Mouse (Mus musculus) myocyte (in vitro differentiated cells): ENCODE results near the gene Hist3h2ba. TPM values are rescaled to one million over a fixed set of nuclear protein-coding genes. Genes with fewer than 3 reads are reported as not detected.

Experiments
- H3K27me3 ChIP-seq: one replicate; pipeline ENCODE4 v1.6.1; 2011; ENCODE audit not compliant: control insufficient read depth, insufficient read depth, insufficient read length
- H3K36me3 ChIP-seq: one replicate; pipeline ENCODE4 v1.6.1; 2011; ENCODE audit not compliant: control insufficient read depth, insufficient read depth
- H3K4me2 ChIP-seq: one replicate; pipeline ENCODE4 v1.6.1; 2011; ENCODE audit warnings: low read depth, control low read depth
- H3K4me3 ChIP-seq: one replicate; pipeline ENCODE4 v1.5.1; 2011; ENCODE audit warnings: mild to moderate bottlenecking, control low read depth, moderate library complexity
- H3K79me2 ChIP-seq: one replicate; pipeline ENCODE4 v1.6.1; 2011; ENCODE audit not compliant: control insufficient read depth, insufficient read depth
- H3ac ChIP-seq: one replicate; pipeline ENCODE4 v1.6.1; 2011; ENCODE audit not compliant: control insufficient read depth, insufficient read length
- CEBPB ChIP-seq: IDR thresholded peaks from 2 replicates; pipeline ENCODE4 v1.6.1; 2011; ENCODE audit warnings: mild to moderate bottlenecking, moderate library complexity; ENCODE audit not compliant: poor library complexity, insufficient read depth, severe bottlenecking
- E2F4 ChIP-seq: IDR thresholded peaks from one replicate; pipeline ENCODE4 v1.6.1; 2011; ENCODE audit warnings: mild to moderate bottlenecking, control low read depth, moderate library complexity; ENCODE audit not compliant: insufficient read depth
- MAX ChIP-seq: IDR thresholded peaks from one replicate; pipeline ENCODE4 v1.6.1; 2011; ENCODE audit warnings: low read depth, mild to moderate bottlenecking, control low read depth
- MYOD1 ChIP-seq, 3 experiments: IDR thresholded peaks; one replicate each; pipeline ENCODE4 v1.6.1; 2011; ENCODE audit warnings: control low read depth in 2 of 3, low read depth in 2 of 3, mild to moderate bottlenecking in 2 of 3, moderate library complexity in 1 of 3; ENCODE audit not compliant: insufficient read length in 2 of 3, control insufficient read depth in 1 of 3
- MYOG ChIP-seq, 3 experiments: IDR thresholded peaks; one replicate each; pipeline ENCODE4 v1.6.1; 2011; ENCODE audit warnings: control low read depth in 2 of 3, low read depth in 2 of 3, mild to moderate bottlenecking in 2 of 3; ENCODE audit not compliant: insufficient read length in 2 of 3, control insufficient read depth in 1 of 3, insufficient read depth in 1 of 3
- POLR2A ChIP-seq: IDR thresholded peaks from one replicate; pipeline ENCODE4 v1.6.1; 2011; ENCODE audit warnings: low read depth, mild to moderate bottlenecking, control low read depth, moderate library complexity; ENCODE audit not compliant: insufficient read length
- POLR2AphosphoS2 ChIP-seq: IDR thresholded peaks from one replicate; pipeline ENCODE4 v1.6.1; 2011; ENCODE audit warnings: low read depth, control low read depth; ENCODE audit not compliant: insufficient read length
- REST ChIP-seq: IDR thresholded peaks from one replicate; pipeline ENCODE4 v1.6.1; 2011; ENCODE audit warnings: mild to moderate bottlenecking, control low read depth, moderate library complexity; ENCODE audit not compliant: insufficient read depth, insufficient read length
- SRF ChIP-seq: IDR thresholded peaks from one replicate; pipeline ENCODE4 v1.6.1; 2011; ENCODE audit warnings: low read depth; ENCODE audit not compliant: control insufficient read depth, insufficient read length
- TCF12 ChIP-seq: IDR thresholded peaks from one replicate; pipeline ENCODE4 v1.6.1; 2011; ENCODE audit warnings: mild to moderate bottlenecking, control low read depth; ENCODE audit not compliant: poor library complexity, insufficient read depth, severe bottlenecking
- TCF3 ChIP-seq: IDR thresholded peaks from one replicate; pipeline ENCODE4 v1.6.1; 2011; ENCODE audit warnings: low read depth, control low read depth; ENCODE audit not compliant: insufficient read length
- USF1 ChIP-seq: IDR thresholded peaks from one replicate; pipeline ENCODE4 v1.6.1; 2011; ENCODE audit warnings: low read depth, mild to moderate bottlenecking, control low read depth, moderate library complexity
- polyA plus RNA-seq: library from polyadenylated mRNA; unstranded; fragments of >200 nt; fragmentation: generic; extraction: Trizol; gene quantifications from one replicate; pipeline ENCODE4 v1.2.1, GENCODE M21; 2012; ENCODE audit warnings: missing spikeins

Gene Hist3h2ba
- polyA plus RNA-seq, 1 experiment = 0.88 TPM

GRCm38 (mm10) chr11:58974414-58974813 is 25.7 kb downstream of the Hist3h2ba start:
- TF ChIP-seq SRF (no peak), TCF12 (no peak), POLR2AphosphoS2 (no peak), MAX (no peak), POLR2A (no peak), CEBPB (no peak), MYOD1 (IDR thresholded peaks at IDR 0.05; ENCODE audit: control insufficient read depth in 1 of 3, insufficient read length in 2 of 3, low read depth in 2 of 3) (no peak), USF1 (no peak), TCF3 (no peak), E2F4 (no peak), MYOG (IDR thresholded peaks at IDR 0.05; ENCODE audit: control insufficient read depth in 1 of 3, insufficient read depth in 1 of 3, insufficient read length in 2 of 3, low read depth in 2 of 3) (no peak), REST (no peak)
- H3K79me2 ChIP-seq = peaks cover 31% of the 10 kb centered on the region
- H3K4me3 ChIP-seq = no peak overlapping the region
- peaks cover 3% of the 10 kb centered on the region for H3K36me3 ChIP-seq
- no peak overlapping the region for H3K4me2 ChIP-seq
- H3K27me3 ChIP-seq = no peaks in the 10 kb centered on the region
- no peak overlapping the region for H3ac ChIP-seq

- Histone ChIP-seq H3K79me2 (peaks cover 51% of the 10 kb centered on the region), H3K27me3 (no peaks in the 10 kb centered on the region), H3K4me2 (peak overlapping the region; percentile 79), H3ac (peak overlapping the region; percentile 25), H3K4me3 (peak overlapping the region; percentile 99), H3K36me3 (peaks cover 3% of the 10 kb centered on the region)
- TF ChIP-seq E2F4 (no peak), SRF (no peak), TCF12 (no peak), REST (no peak), MAX (no peak)
These were observed 28.4 kb downstream of the Hist3h2ba start for GRCm38 (mm10) chr11:58977150-58977549.

- peaks cover 8% of the 10 kb centered on the region for H3K36me3 ChIP-seq
- peak overlapping the region; percentile 25 for H3ac ChIP-seq
- peak overlapping the region; percentile 79 for H3K4me2 ChIP-seq
- peak overlapping the region; percentile 99 for H3K4me3 ChIP-seq
- TF ChIP-seq MYOD1 (IDR thresholded peaks at IDR 0.05; ENCODE audit: control insufficient read depth in 1 of 3, insufficient read length in 2 of 3, low read depth in 2 of 3) (no peak), POLR2AphosphoS2 (no peak), CEBPB (no peak), USF1 (no peak), MAX (no peak), SRF (no peak), TCF3 (no peak), E2F4 (no peak)
- H3K27me3 ChIP-seq = no peaks in the 10 kb centered on the region
- peaks cover 51% of the 10 kb centered on the region for H3K79me2 ChIP-seq
These were observed 28.9 kb downstream of the Hist3h2ba start for GRCm38 (mm10) chr11:58977607-58978026.

GRCm38 (mm10) chr11:58978027-58978705 is 29.4 kb downstream of the Hist3h2ba start, which contains the start of gene Trim11:
Gene Trim11 (plus strand): TSS chr11:58978093.
- Histone ChIP-seq H3K27me3 (no peaks in the 10 kb centered on the region), H3ac (peak within 1 kb of the TSS; percentile 25), H3K79me2 (peaks cover 51% of the 10 kb centered on the region), H3K36me3 (peaks cover 7% of the 10 kb centered on the region), H3K4me2 (peak within 1 kb of the TSS; percentile 79), H3K4me3 (peak within 1 kb of the TSS; percentile 99)
- TF ChIP-seq MYOD1 (IDR thresholded peaks at IDR 0.05; ENCODE audit: control insufficient read depth in 1 of 3, insufficient read length in 2 of 3, low read depth in 2 of 3) = peak in 1 of 3 experiments; percentile 3
- TF ChIP-seq REST = no peak
- no peak for TF ChIP-seq MAX
- TF ChIP-seq POLR2A = peak; percentile 80
- peak; percentile 86 for TF ChIP-seq POLR2AphosphoS2
- no peak for TF ChIP-seq E2F4
- TF ChIP-seq TCF12 = no peak
- TF ChIP-seq MYOG (IDR thresholded peaks at IDR 0.05; ENCODE audit: control insufficient read depth in 1 of 3, insufficient read depth in 1 of 3, insufficient read length in 2 of 3, low read depth in 2 of 3) = peak in 1 of 3 experiments; percentile 26
- TF ChIP-seq SRF = no peak

GRCm38 (mm10) chr11:58978706-58979030 is 29.9 kb downstream of the Hist3h2ba start:
- Histone ChIP-seq H3ac (peak overlapping the region; percentile 25), H3K27me3 (no peaks in the 10 kb centered on the region), H3K36me3 (peaks cover 8% of the 10 kb centered on the region), H3K79me2 (peaks cover 51% of the 10 kb centered on the region), H3K4me3 (peak overlapping the region; percentile 99), H3K4me2 (peak overlapping the region; percentile 79)
- TF ChIP-seq MYOD1 (IDR thresholded peaks at IDR 0.05; ENCODE audit: control insufficient read depth in 1 of 3, insufficient read length in 2 of 3, low read depth in 2 of 3) (no peak), E2F4 (no peak), TCF3 (no peak), USF1 (no peak), TCF12 (no peak), SRF (no peak), CEBPB (no peak), REST (no peak), POLR2A (no peak), MYOG (IDR thresholded peaks at IDR 0.05; ENCODE audit: control insufficient read depth in 1 of 3, insufficient read depth in 1 of 3, insufficient read length in 2 of 3, low read depth in 2 of 3) (no peak), POLR2AphosphoS2 (no peak), MAX (no peak)
